Mouse (Mus musculus): ENCODE data around the gene Wdr74.

DNA sequence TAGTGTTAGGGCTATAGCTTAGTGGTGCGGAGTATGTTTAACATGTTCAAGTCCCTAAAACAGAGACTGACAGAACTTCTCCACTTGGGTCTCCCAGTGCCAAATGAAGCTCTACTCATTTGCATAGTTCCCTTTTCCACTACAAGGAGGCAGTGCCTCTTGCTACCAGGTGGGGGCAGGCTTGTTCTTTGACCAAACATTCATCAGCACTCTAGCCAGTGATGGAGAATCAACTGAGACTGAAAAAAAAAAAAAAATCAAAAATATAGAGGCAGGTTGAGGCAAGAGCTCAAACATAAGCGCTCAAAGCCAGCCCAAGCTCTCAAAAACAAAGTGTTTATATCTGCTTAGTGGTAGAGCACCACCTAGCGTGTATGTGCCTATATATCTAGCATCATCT is 17.3 kb upstream of the Wdr74 start:
- TF ChIP-seq POLR2A (IDR thresholded peaks at IDR 0.05; ENCODE audit: low read depth, low read length) (no peak), CTCF (conservative IDR thresholded peaks at IDR 0.05; ENCODE audit: insufficient read depth, insufficient read length, low read depth, low read length) (peak; percentile 85)
